Mouse (Mus musculus): ENCODE data around the gene Prdm15. TPM values are rescaled to one million over a fixed set of nuclear protein-coding genes. Genes with fewer than 3 reads are reported as not detected.
A peak's percentile ranks its signal among the peaks of the same experiment; 100 is the strongest.

The Prdm15 gene
- 10 to 100 TPM; 11.1 to 13.1 TPM for total RNA-seq (2021)
- long read RNA-seq, experiment 1, partial matches to known transcripts = 0 of 2 reads
- long read RNA-seq, experiment 1, other reads (novel, unspliced or antisense) = 2 of 2 reads
- long read RNA-seq, experiment 2, partial matches to known transcripts = 1 of 4 reads
- long read RNA-seq, experiment 2, other reads (novel, unspliced or antisense) = 3 of 4 reads

- peak; percentile 74 to 75 for DNase-seq (ENCODE audit: low spot score in 2 of 2)
Measured at GRCm38 (mm10) chr16:97851741-97852319, at the start of gene Prdm15. Gene Prdm15, minus strand, starts transcription at chr16:97851850.

- DNase-seq (ENCODE audit: low spot score in 2 of 2) = peak in 1 of 2 experiments; percentile 18
Measured at GRCm38 (mm10) chr16:97897346-97898024, 45.8 kb upstream of the Prdm15 start.

DNA sequence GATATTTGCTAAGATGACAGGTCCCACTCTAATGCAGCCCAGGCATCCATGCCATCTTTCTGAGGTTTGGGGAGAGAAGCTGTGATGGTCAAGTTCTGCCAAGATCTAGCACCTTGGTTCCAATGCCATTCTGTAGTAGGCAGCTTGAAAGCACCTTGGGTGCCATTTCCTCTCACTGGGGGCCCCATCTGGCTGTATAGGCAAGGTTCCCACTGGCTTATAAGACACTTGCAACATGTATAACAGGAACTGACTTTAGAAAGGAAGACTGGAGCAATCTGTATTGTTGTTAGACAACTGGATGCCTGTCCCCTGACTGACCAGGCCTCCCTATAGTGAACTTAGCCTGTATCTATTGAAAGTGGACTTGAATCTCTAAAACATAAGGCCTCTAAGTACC, 36.1 kb upstream of the Prdm15 start:
- no peak for DNase-seq (ENCODE audit: low spot score in 2 of 2)

DNA sequence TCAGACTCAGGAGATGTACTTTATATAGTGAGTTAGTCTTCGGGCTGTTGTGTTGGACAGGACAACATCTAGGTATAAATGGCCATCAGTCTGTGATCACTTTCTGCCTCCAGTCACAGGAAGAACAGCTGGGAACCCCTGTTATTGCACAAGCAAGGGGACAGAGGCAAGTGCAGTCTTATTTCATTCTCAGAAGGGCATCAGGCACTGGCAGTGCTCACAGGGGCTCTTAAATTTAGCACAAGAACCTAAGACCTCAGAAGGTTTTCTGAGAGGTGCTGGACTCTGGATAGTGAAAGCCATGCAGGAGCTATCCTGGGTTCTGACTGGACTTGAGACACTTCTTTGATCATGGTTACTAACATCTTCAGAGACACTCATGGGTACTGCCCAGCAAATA, 32.0 kb upstream of the Prdm15 start:
- no peak for DNase-seq (ENCODE audit: low spot score in 2 of 2)

DNA sequence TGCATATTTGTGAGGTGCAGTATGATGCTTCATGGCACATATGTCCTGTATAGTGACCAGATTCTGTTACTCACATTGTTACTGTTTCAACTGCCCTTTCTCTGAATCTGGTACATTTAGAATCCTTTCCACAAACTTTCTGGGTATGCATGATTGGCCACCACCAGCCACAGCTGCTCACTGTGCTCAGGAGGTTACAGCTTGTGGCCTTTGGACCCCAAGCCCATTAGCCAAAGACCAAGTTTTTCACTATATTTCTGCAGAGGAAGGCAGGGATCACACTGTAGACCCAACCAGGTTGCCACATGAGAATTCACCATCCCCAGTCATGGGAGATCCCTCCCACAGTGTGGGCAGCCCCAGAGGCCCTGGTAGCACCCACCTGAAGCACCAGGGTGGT, 31.2 kb upstream of the Prdm15 start:
- DNase-seq (ENCODE audit: low spot score in 2 of 2) = no peak

DNA sequence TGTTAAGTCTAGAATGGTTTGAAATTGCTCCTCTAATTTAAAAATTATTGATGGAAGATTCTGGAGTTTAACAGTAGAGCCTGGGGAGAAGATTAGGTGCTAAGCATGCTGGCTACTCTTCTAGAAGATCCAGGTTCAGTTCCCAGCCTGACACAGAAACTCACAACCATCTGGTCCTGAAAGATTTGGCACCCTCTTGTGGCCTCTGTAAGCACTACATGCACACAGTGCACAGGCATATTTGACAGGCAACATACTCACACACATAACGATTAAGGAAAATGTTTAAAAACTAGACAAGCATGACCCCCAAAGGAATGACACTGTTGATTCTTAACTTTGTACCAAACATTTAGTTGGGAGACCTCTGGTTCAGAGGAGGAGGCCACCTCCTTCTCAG, 27.5 kb upstream of the Prdm15 start:
- DNase-seq (ENCODE audit: low spot score in 2 of 2) = peak; percentile 7 to 16

GRCm38 (mm10) chr16:97877502-97877901, 25.9 kb upstream of the Prdm15 start:
- no peak for DNase-seq (ENCODE audit: low spot score in 2 of 2)

GRCm38 (mm10) chr16:97875101-97875500, 23.5 kb upstream of the Prdm15 start:
- DNase-seq (ENCODE audit: low spot score in 2 of 2) = no peak

DNA sequence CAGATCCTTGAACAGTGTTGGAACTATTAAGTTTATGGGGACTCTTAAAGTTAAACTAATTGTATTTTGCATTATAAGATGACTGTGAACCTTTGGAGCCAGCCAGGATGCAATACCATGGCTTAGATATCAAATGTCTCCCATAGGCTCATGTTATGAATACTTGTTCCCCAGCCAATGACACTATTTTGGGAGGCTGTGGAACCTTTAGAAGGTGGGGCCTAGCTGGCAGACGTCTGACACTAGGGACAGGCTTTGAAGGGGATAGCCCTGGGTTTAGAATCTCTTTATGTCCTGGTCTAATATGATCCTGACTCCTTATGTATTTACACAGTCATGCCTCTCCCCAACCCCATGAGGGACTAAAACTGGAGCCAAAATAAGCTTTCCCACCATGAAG, 22.7 kb upstream of the Prdm15 start:
- DNase-seq (ENCODE audit: low spot score in 2 of 2) = no peak

DNA sequence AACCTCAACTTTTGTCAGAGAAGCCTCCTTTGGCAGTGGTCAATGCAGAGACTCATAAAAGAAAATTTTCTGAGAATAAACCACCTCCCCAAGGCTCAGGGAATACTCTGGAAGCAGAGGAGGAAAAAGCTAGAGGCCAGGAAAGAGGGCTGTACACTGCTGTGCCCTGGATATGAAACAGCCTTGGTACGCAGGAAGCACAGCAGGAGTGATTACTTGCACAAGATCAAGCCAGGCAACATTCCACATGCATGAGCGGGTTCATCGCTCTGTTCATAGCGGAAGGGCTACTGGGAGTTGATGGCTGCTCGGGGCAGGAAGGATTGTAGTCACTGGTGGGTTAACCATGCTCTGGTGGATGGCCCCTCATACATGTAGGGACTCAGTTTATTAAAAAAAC, 21.0 kb upstream of the Prdm15 start:
- DNase-seq (ENCODE audit: low spot score in 2 of 2) = no peak

DNA sequence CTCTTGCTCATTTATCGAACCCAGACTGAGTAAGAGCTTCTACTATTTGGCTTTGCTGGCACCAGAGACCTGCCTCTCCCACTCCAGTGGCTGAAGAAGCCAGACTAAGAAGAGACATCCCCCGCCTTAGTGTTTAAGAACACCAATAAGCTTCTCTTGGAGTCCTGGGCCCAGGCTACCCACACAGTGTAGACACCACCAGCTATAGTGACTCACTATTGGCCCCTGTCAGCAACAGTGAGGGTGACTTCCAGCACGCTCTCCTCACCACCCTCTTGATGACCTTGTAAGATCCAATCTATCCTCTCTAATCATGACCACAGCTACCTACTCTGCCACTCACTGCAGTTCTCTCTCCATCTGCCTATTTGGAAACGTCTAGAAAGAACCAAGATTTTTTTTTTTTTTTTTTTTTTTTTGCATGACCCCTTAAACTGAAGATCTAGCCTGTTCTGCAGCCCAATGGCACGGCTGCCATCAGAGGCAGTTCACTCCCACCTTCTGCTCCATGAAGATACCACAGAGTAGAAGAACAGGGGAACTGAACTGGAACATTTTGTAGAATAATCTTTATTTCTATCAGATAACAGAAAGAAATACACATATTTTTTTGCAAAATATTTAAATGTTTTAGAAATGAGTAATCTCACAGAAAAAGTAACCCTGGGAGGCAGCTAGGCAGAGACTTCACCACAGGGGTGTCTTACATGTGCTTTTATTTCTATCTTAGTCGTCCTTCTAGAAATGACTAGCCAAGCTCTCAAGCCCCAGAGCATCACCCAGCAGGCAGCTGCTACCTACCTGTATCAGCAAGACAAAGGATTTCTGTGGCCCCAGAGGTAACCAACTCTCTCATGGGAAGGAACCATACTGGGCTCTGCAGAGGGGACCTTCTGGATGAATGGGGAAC, 17.8 kb upstream of the Prdm15 start:
- DNase-seq (ENCODE audit: low spot score in 2 of 2) = no peak

GRCm38 (mm10) chr16:97863932-97864467, 12.3 kb upstream of the Prdm15 start:
- no peak for DNase-seq (ENCODE audit: low spot score in 2 of 2)

DNA sequence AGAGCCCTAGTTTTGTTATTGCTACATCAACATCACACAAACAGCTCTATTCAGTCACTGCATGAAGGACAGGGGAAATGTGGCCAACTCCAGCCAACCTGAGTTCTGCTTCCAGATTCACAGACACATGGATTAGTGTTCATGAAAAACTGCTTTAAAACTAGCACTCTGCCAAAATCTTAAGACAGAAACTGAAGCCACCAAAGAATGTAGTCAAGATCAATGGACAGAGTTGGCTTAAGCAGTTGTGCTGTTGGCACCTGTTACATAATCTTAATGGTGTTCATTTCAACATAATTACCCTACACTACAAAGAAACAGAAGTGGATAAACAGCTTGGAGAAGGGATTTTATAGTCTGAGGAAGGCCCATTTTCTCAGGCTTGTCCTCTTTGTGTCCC, 4.4 kb upstream of the Prdm15 start:
- DNase-seq (ENCODE audit: low spot score in 2 of 2) = no peak

DNA sequence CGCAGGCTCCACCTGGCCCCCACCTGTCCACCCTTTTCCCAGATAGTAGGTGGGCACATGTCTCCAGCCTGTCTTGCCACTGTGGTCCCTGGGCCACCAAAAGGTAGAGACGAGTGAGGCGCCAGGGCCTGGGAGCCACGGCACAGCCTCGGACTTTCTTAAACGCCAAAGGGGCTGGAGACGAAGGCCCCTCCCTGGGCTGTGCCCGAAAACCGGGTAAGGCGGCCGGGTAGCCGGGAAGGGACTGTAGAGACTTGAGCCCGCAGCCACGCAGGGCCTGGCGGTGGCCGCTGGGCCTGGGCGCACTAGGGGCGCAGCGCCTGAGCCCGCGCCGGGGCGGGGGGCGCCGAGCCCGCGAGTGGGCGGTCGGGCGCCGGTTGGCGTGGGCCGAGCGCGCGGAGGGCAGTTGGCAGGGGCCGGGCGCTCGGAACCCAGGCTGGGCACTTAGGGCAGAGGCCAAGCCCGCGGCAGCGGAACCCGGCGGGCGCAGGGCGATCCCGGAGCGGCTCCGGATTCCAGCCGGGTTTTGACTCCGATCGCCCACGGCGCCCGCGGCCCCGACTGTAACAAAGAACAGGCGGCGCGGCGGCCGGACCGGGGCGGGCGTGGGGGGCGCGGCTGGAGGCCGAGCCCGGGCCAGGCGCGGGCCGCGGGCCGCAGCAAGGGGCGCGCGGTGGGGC, 449 bp downstream of the Prdm15 start:
- peak; percentile 73 to 84 for DNase-seq (ENCODE audit: low spot score in 2 of 2)

GRCm38 (mm10) chr16:97850667-97851060, 986 bp downstream of the Prdm15 start:
- no peak for DNase-seq (ENCODE audit: low spot score in 2 of 2)

DNA sequence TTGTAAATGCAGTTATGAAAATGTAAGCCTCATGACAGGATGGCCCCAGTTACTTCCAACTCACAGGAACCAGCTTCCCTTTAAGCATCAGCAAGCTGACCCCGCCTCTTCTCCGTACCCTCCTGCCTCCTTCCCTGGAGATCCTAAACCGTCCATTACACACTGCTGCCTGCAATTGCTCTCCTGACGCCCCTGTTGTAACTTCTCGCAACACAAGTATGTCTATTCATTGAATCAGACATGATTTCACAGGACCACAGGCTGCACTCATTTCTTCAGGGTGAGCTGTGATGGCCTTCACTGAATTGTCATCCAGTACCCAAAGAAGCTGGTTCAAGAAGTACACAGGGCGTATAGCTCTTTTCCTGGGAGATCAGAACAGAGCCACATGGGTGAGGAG, 2.8 kb downstream of the Prdm15 start:
- no peak for DNase-seq (ENCODE audit: low spot score in 2 of 2)

DNA sequence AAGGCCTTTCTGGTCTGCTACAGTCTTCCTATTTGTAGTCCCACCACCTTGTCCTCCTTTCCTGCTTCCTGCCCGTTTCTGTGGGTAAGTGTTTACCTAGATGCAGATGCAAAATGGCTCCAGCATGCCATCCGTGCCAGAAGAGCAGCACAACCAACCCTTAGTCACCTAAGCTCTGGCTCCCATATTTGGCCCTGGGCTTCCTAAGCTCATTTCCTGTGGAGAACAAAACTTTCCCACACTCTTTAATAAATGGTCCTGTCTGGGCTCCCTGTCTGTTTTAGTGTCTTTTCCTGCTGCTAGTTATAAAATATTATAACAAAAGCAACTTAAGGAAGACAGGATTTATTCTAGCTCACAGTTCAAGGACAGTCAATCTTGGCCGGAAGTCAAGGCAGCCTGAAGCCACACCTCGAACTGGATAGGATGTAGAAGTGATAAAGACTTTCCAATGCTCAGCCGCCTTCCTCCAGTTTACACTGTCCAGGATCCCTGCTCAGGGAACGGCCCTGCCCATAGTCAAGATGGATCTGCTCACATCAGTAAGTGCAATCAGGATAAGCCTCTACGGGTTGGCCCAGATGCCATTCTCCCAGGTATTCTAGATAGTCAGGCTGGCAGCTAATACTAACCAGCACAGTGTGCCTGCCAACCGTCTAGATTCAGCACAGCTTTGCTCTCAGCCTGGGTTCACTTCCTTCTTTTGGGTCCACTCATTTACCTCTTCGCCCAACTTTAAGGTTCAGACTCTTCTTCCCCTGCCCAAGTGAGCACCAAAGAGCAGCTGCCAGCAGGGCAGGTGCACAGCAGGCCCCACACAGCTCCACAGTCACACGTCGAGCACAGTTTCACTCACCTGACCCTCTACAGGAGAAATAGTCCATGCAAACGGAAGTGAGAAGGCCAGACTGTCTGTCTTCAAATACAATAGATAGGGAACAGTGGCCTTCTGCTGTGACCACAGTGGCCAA, 6.4 kb downstream of the Prdm15 start:
- DNase-seq (ENCODE audit: low spot score in 2 of 2) = no peak

- no peak for DNase-seq (ENCODE audit: low spot score in 2 of 2)
Measured at GRCm38 (mm10) chr16:97832154-97832553, 19.5 kb downstream of the Prdm15 start.

- no peak for DNase-seq (ENCODE audit: low spot score in 2 of 2)
Measured at GRCm38 (mm10) chr16:97828207-97828606, 23.4 kb downstream of the Prdm15 start.
